Mouse (Mus musculus): ENCODE data around the gene Cx3cr1. TPM values are rescaled to one million over a fixed set of nuclear protein-coding genes. Genes with fewer than 3 reads are reported as not detected.
A peak's percentile ranks its signal among the peaks of the same experiment; 100 is the strongest.
"Not testable (repeated sequence)": the region's sequence is repeated elsewhere in the genome, so short reads cannot be mapped to it uniquely, and the experiment has no call there.

The Cx3cr1 gene
- polyA plus RNA-seq, 1 experiment from 2014 or later = 7.0 TPM

DNA sequence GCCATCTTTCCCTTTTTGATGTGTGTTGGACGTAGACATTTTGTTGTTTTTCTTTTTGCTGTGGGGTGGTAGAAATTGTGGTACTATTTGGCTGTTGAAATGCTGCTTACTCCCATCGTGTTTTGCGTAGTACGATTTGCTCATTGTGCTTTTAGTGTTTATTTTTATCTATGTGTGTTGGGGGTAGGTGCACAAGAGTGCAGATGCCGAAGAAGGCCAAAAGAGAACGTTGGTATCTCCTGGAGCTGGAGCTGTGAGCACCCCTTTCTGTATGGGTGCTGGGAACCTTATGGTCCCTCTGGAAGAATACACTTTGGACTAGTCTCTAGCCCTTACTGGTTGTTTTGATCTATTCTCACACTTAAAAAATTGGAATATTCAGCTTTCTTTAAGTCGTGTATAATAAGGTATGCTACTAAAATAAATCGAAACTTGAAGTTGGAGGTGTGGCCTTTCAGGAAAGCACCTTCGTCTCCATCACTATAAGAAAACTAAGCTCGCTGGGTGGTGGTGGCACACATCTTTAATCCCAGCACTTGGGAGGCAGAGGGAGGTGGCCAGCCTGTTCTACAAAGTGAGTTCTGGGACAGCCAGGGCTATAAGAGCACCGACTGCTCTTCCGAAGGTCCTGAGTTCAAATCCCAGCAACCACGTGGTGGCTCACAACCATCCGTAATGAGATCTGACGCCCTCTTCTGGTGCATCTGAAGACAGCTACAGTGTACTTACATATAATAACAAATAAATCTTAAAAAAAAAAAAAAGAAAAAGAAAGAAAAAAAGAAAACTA, 41.7 kb upstream of the Cx3cr1 start:
- H3K4me1 ChIP-seq (replicated peaks; ENCODE audit: control insufficient read depth, insufficient read depth, low read length) = peaks cover 24% of the 10 kb centered on the region
- ATAC-seq (replicated peaks; ENCODE audit: low FRiP score) = no peak

GRCm38 (mm10) chr9:120110211-120111018, 40.7 kb upstream of the Cx3cr1 start, which contains the start of gene Slc25a38:
Gene Slc25a38 (plus strand): TSS chr9:120110374.
- Histone ChIP-seq H3K9me3 (ENCODE audit: control insufficient read depth, low read length) (no peaks in the 10 kb centered on the region), H3K27ac (ENCODE audit: low read depth, low read length) (peak within 1 kb of the TSS; percentile 99), H3K9ac (ENCODE audit: low read depth, low read length) (peak within 1 kb of the TSS; percentile 84), H3K27me3 (replicated peaks; ENCODE audit: control insufficient read depth, insufficient read depth, low read length) (no peaks in the 10 kb centered on the region), H3K4me1 (replicated peaks; ENCODE audit: control insufficient read depth, insufficient read depth, low read length) (peaks cover 24% of the 10 kb centered on the region), H3K36me3 (ENCODE audit: control insufficient read depth, insufficient read depth, low read length) (no peaks in the 10 kb centered on the region), H3K4me3 (ENCODE audit: low read depth, low read length) (peak within 1 kb of the TSS; percentile 67), H3K4me2 (peak within 1 kb of the TSS; percentile 78)
- 1% methylated on average over 62 of the region's 62 CpGs for WGBS
- ATAC-seq (replicated peaks; ENCODE audit: low FRiP score) = peak; percentile 83
- peak; percentile 98 for DNase-seq (ENCODE audit: low spot score)

More for the DNA sequence above, 41.7 kb upstream of the Cx3cr1 start:
- 68% methylated on average over 15 of the region's 15 CpGs for WGBS
- no peaks in the 10 kb centered on the region for H3K36me3 ChIP-seq (ENCODE audit: control insufficient read depth, insufficient read depth, low read length)
- peak overlapping the region; percentile 78 for H3K4me2 ChIP-seq
- H3K4me3 ChIP-seq (ENCODE audit: low read depth, low read length) = peak overlapping the region; percentile 67
- no peaks in the 10 kb centered on the region for H3K9me3 ChIP-seq (ENCODE audit: control insufficient read depth, low read length)
- no peaks in the 10 kb centered on the region for H3K27me3 ChIP-seq (replicated peaks; ENCODE audit: control insufficient read depth, insufficient read depth, low read length)
- no peak for DNase-seq (ENCODE audit: low spot score)
- peak overlapping the region; percentile 67 for H3K9ac ChIP-seq (ENCODE audit: low read depth, low read length)
- H3K27ac ChIP-seq (ENCODE audit: low read depth, low read length) = peak overlapping the region; percentile 99

DNA sequence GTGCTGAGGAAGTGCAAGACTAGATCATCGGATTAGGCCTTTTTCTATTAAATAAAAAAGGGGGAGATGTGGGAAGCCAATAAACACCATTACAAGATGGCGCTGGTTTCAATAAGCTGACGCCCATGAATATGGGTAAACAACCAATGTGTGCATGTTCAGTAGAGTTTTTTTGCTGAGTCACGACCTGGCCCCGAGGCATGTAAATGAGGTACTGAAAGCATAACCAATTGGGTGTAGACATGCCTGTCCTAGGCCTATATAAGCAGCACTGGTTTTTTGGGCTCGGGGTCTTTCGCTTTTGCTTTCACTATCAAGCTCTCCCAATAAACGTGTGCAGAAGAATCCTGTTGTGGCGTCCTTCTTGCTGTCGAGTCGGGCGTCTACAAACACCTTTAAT, 39.3 kb upstream of the Cx3cr1 start:
- not testable (repeated sequence) for H3K36me3 ChIP-seq (ENCODE audit: control insufficient read depth, insufficient read depth, low read length); H3K4me2 ChIP-seq; H3K4me3 ChIP-seq (ENCODE audit: low read depth, low read length); H3K9me3 ChIP-seq (ENCODE audit: control insufficient read depth, low read length); ATAC-seq (replicated peaks; ENCODE audit: low FRiP score); DNase-seq (ENCODE audit: low spot score); H3K9ac ChIP-seq (ENCODE audit: low read depth, low read length); H3K27ac ChIP-seq (ENCODE audit: low read depth, low read length); H3K27me3 ChIP-seq (replicated peaks; ENCODE audit: control insufficient read depth, insufficient read depth, low read length)
- peaks cover 15% of the 10 kb centered on the region for H3K4me1 ChIP-seq (replicated peaks; ENCODE audit: control insufficient read depth, insufficient read depth, low read length)
- 89% methylated on average over 12 of the region's 12 CpGs for WGBS

GRCm38 (mm10) chr9:120101165-120101564, 31.5 kb upstream of the Cx3cr1 start:
- no peak overlapping the region for H3K4me2 ChIP-seq
- H3K4me1 ChIP-seq (replicated peaks; ENCODE audit: control insufficient read depth, insufficient read depth, low read length) = no peaks in the 10 kb centered on the region
- no peaks in the 10 kb centered on the region for H3K9me3 ChIP-seq (ENCODE audit: control insufficient read depth, low read length)
- no peak for ATAC-seq (replicated peaks; ENCODE audit: low FRiP score)
- no peaks in the 10 kb centered on the region for H3K27me3 ChIP-seq (replicated peaks; ENCODE audit: control insufficient read depth, insufficient read depth, low read length)
- 82% methylated on average over 2 of the region's 2 CpGs for WGBS
- H3K9ac ChIP-seq (ENCODE audit: low read depth, low read length) = no peak overlapping the region
- no peak for DNase-seq (ENCODE audit: low spot score)
- H3K4me3 ChIP-seq (ENCODE audit: low read depth, low read length) = no peak overlapping the region
- H3K27ac ChIP-seq (ENCODE audit: low read depth, low read length) = no peak overlapping the region
- no peaks in the 10 kb centered on the region for H3K36me3 ChIP-seq (ENCODE audit: control insufficient read depth, insufficient read depth, low read length)

DNA sequence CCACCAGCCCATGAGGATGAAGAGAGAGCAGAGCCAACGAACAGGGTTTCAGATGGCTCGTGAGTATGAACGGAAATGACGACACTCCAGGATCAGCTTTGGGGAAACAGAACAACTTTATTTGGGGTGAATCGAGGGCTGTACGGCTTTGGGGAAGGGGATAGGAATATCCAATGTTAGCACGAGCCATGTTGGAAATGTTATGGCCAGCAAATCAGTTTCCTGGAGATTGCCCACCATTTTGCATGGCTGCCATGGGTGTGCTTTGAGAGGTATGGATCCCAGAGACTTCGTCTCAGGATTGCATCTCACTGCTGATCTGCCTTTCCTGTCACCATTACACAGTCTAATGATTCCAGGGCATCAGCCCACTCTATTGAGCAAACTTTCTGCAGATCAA, 29.6 kb upstream of the Cx3cr1 start:
- Histone ChIP-seq H3K27me3 (replicated peaks; ENCODE audit: control insufficient read depth, insufficient read depth, low read length) (no peaks in the 10 kb centered on the region), H3K36me3 (ENCODE audit: control insufficient read depth, insufficient read depth, low read length) (no peaks in the 10 kb centered on the region), H3K27ac (ENCODE audit: low read depth, low read length) (no peak overlapping the region), H3K4me1 (replicated peaks; ENCODE audit: control insufficient read depth, insufficient read depth, low read length) (no peaks in the 10 kb centered on the region), H3K9me3 (ENCODE audit: control insufficient read depth, low read length) (no peaks in the 10 kb centered on the region), H3K9ac (ENCODE audit: low read depth, low read length) (no peak overlapping the region), H3K4me2 (no peak overlapping the region), H3K4me3 (ENCODE audit: low read depth, low read length) (no peak overlapping the region)
- DNase-seq (ENCODE audit: low spot score) (no peak), ATAC-seq (replicated peaks; ENCODE audit: low FRiP score) (no peak)
- 81% methylated on average over 8 of the region's 8 CpGs for WGBS

DNA sequence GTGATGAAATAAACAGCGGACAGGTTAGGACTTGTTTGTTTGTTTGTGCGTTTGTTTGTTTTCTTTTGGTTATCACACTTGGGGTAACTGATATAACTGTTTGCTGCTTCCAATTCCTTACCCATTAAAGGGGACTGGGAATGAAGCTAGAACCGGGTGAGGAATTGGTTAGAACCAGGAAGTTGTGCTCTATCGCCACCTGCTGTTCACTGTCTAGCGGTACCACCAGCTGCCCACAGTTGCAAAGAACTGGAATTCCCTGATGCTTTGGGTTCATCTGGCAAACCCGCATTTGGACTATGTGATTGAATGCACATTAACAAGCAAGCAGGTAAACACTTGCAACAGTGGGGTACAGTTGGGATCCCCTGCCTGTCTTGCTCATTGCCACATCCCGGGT, 29.0 kb upstream of the Cx3cr1 start:
- 23% methylated on average over 7 of the region's 7 CpGs for WGBS
- 0 out of 2 replicates have a peak overlapping the region, but pooled peaks have one; percentile 8 for H3K4me2 ChIP-seq
- ATAC-seq (replicated peaks; ENCODE audit: low FRiP score) (no peak), DNase-seq (ENCODE audit: low spot score) (no peak)
- no peaks in the 10 kb centered on the region for H3K36me3 ChIP-seq (ENCODE audit: control insufficient read depth, insufficient read depth, low read length)
- no peaks in the 10 kb centered on the region for H3K27me3 ChIP-seq (replicated peaks; ENCODE audit: control insufficient read depth, insufficient read depth, low read length)
- no peak overlapping the region for H3K9ac ChIP-seq (ENCODE audit: low read depth, low read length)
- no peak overlapping the region for H3K27ac ChIP-seq (ENCODE audit: low read depth, low read length)
- H3K4me3 ChIP-seq (ENCODE audit: low read depth, low read length) = no peak overlapping the region
- no peaks in the 10 kb centered on the region for H3K4me1 ChIP-seq (replicated peaks; ENCODE audit: control insufficient read depth, insufficient read depth, low read length)
- H3K9me3 ChIP-seq (ENCODE audit: control insufficient read depth, low read length) = no peaks in the 10 kb centered on the region

DNA sequence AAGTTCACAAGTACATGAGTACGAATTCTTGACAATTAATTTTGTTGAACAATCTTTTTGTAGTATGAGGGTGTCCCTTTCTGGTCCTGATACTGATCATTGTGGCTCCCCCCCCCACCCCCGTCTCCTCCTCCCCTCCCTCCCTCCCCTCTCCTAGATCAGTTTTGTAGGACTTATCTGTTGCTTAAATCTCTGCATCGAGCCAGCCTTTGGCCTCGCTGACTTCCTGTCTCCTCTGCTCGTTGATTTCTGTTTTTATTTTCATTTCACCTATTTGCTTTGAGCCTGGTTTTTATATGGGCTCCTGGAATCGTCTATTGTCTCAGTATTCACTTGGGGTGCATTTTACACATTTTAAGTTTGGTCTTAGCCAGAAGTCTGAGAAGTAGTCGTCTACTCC, 26.2 kb upstream of the Cx3cr1 start:
- ATAC-seq (replicated peaks; ENCODE audit: low FRiP score) (no peak), DNase-seq (ENCODE audit: low spot score) (no peak)
- Histone ChIP-seq H3K9ac (ENCODE audit: low read depth, low read length) (no peak overlapping the region), H3K9me3 (ENCODE audit: control insufficient read depth, low read length) (no peaks in the 10 kb centered on the region), H3K27me3 (replicated peaks; ENCODE audit: control insufficient read depth, insufficient read depth, low read length) (no peaks in the 10 kb centered on the region), H3K4me3 (ENCODE audit: low read depth, low read length) (no peak overlapping the region), H3K4me1 (replicated peaks; ENCODE audit: control insufficient read depth, insufficient read depth, low read length) (no peaks in the 10 kb centered on the region), H3K36me3 (ENCODE audit: control insufficient read depth, insufficient read depth, low read length) (no peaks in the 10 kb centered on the region), H3K27ac (ENCODE audit: low read depth, low read length) (no peak overlapping the region), H3K4me2 (no peak overlapping the region)
- WGBS = 50% methylated on average over 7 of the region's 7 CpGs

DNA sequence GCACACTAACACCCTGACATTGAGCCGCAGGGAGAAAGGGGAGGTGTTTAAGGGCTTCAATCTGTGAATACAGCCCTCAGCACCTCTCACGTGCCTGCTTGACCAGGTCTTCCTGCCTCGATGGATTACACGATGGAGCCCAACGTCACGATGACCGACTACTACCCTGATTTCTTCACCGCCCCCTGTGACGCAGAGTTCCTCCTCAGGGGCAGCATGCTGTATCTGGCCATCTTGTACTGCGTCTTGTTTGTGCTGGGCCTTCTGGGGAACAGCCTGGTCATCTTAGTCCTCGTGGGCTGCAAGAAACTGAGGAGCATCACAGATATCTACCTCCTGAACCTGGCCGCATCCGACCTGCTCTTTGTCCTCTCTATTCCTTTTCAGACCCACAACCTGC, 24.0 kb upstream of the Cx3cr1 start:
- 87% methylated on average over 13 of the region's 13 CpGs for WGBS
- Histone ChIP-seq H3K36me3 (ENCODE audit: control insufficient read depth, insufficient read depth, low read length) (no peaks in the 10 kb centered on the region), H3K27me3 (replicated peaks; ENCODE audit: control insufficient read depth, insufficient read depth, low read length) (no peaks in the 10 kb centered on the region), H3K4me2 (no peak overlapping the region), H3K9me3 (ENCODE audit: control insufficient read depth, low read length) (no peaks in the 10 kb centered on the region), H3K27ac (ENCODE audit: low read depth, low read length) (no peak overlapping the region), H3K4me1 (replicated peaks; ENCODE audit: control insufficient read depth, insufficient read depth, low read length) (no peaks in the 10 kb centered on the region), H3K9ac (ENCODE audit: low read depth, low read length) (no peak overlapping the region), H3K4me3 (ENCODE audit: low read depth, low read length) (no peak overlapping the region)
- ATAC-seq (replicated peaks; ENCODE audit: low FRiP score) = no peak
- DNase-seq (ENCODE audit: low spot score) = no peak
